Mouse (Mus musculus): ENCODE measurements around the gene Paxx. TPM values are rescaled to one million over a fixed set of nuclear protein-coding genes. Genes with fewer than 3 reads are reported as not detected.

Paxx gene
- total and polyA plus RNA-seq, 3 experiments, result 13.9 to 16.2 (median 15.1) TPM

- peaks cover 2% of the 10 kb centered on the region; the same call in 1 of the 2 replicates for H3K79me2 ChIP-seq (replicated peaks; ENCODE audit: control insufficient read depth, extremely low read depth, insufficient read depth, poor library complexity, severe bottlenecking)
- dilution Hi-C loops (cut with MboI; ENCODE audit: extremely low pct_ligation_motif_present, extremely low pct_unique_long_range_greater_than_20kb, low sequenced_read_pairs), result no loop called here
- peaks cover 9 to 25% of the 10 kb centered on the region in 2 experiments for H3K4me1 ChIP-seq (ENCODE audit: control insufficient read depth in 1 of 2, insufficient read depth in 2 of 2)
- H3K4me2 ChIP-seq (ENCODE audit: insufficient read depth, low read depth, poor library complexity, severe bottlenecking), result no peak overlapping the region
- H3K27me3 ChIP-seq (replicated peaks), result no peaks in the 10 kb centered on the region
- H3K27ac ChIP-seq (ENCODE audit: insufficient read depth, low read depth), result no peak overlapping the region
- no peak overlapping the region for H3K4me3 ChIP-seq (replicated peaks in 1 of 3; ENCODE audit: low read depth in 2 of 3, low read length in 2 of 3, poor library complexity in 1 of 3)
- DNase-seq (ENCODE audit: extremely low read depth), result no peak
- TF ChIP-seq GABPA (IDR thresholded peaks at IDR 0.05; ENCODE audit: insufficient replicate concordance, low read depth, low read length) (no peak), CTCF (conservative IDR thresholded peaks at IDR 0.05 in 1 of 2, IDR thresholded peaks at IDR 0.05 in 1 of 2; ENCODE audit: low read depth in 2 of 2, low read length in 2 of 2) (peak in 1 of 2 experiments; percentile 16; a peak in 2 of 4 replicates), RCOR1 (conservative IDR thresholded peaks at IDR 0.05; ENCODE audit: low read depth, low read length) (no peak), ZNF384 (IDR thresholded peaks at IDR 0.05; ENCODE audit: low read depth, low read length) (no peak)
- H3K9ac ChIP-seq (ENCODE audit: insufficient read depth, low read depth), result no peak overlapping the region
- peaks cover 11 to 29% of the 10 kb centered on the region in 2 experiments for H3K36me3 ChIP-seq (replicated peaks in 1 of 2; ENCODE audit: control insufficient read depth in 1 of 2, insufficient read depth in 1 of 2, low read length in 1 of 2)
- H3K9me3 ChIP-seq (replicated peaks; ENCODE audit: low read length), result no peaks in the 10 kb centered on the region
- in situ Hi-C loops (cut with MboI; ENCODE audit: low pct_ligation_motif_present, low pct_unique_long_range_greater_than_20kb, low sequenced_read_pairs), result no loop called here
Measured at GRCm38 (mm10) chr2:25458911-25459310, 2.0 kb downstream of the Paxx start.

GRCm38 (mm10) chr2:25457022-25457896 lies 3.6 kb downstream of the Paxx start:
- Histone ChIP-seq H3K9me3 (replicated peaks; ENCODE audit: low read length) (no peaks in the 10 kb centered on the region), H3K4me3 (replicated peaks in 1 of 3; ENCODE audit: low read depth in 2 of 3, low read length in 2 of 3, poor library complexity in 1 of 3) (no peak overlapping the region), H3K27ac (ENCODE audit: insufficient read depth, low read depth) (no peak overlapping the region), H3K27me3 (replicated peaks) (no peaks in the 10 kb centered on the region), H3K4me1 (ENCODE audit: control insufficient read depth in 1 of 2, insufficient read depth in 2 of 2) (peaks cover 6 to 21% of the 10 kb centered on the region in 2 experiments), H3K9ac (ENCODE audit: insufficient read depth, low read depth) (no peak overlapping the region), H3K4me2 (ENCODE audit: insufficient read depth, low read depth, poor library complexity, severe bottlenecking) (no peak overlapping the region), H3K36me3 (replicated peaks in 1 of 2; ENCODE audit: control insufficient read depth in 1 of 2, insufficient read depth in 1 of 2, low read length in 1 of 2) (peaks cover 11 to 29% of the 10 kb centered on the region in 2 experiments), H3K79me2 (replicated peaks; ENCODE audit: control insufficient read depth, extremely low read depth, insufficient read depth, poor library complexity, severe bottlenecking) (peaks cover 2% of the 10 kb centered on the region; the same call in 1 of the 2 replicates)
- TF ChIP-seq CHD1 (IDR thresholded peaks at IDR 0.05; ENCODE audit: low read depth, low read length), result no peak
- TF ChIP-seq MEF2A (IDR thresholded peaks at IDR 0.05; ENCODE audit: borderline replicate concordance, low read depth, low read length), result no peak
- TF ChIP-seq E2F4 (IDR thresholded peaks at IDR 0.05; ENCODE audit: insufficient replicate concordance, low read depth, low read length), result no peak
- TF ChIP-seq EP300 (IDR thresholded peaks at IDR 0.05; ENCODE audit: low read length), result no peak
- TF ChIP-seq BHLHE40 (IDR thresholded peaks at IDR 0.05; ENCODE audit: low read depth, low read length), result no peak
- dilution Hi-C loops (cut with MboI; ENCODE audit: extremely low pct_ligation_motif_present, extremely low pct_unique_long_range_greater_than_20kb, low sequenced_read_pairs), result no loop called here
- no peak for DNase-seq (ENCODE audit: extremely low read depth)
- in situ Hi-C loops (cut with MboI; ENCODE audit: low pct_ligation_motif_present, low pct_unique_long_range_greater_than_20kb, low sequenced_read_pairs), result no loop called here

GRCm38 (mm10) chr2:25456205-25456953 lies 4.5 kb downstream of the Paxx start, which contains the start of gene Clic3:
Gene Clic3 (plus strand): TSS chr2:25456838.
- TF ChIP-seq SMC3 (IDR thresholded peaks at IDR 0.05; ENCODE audit: low read depth, low read length) (no peak), ETS1 (conservative IDR thresholded peaks at IDR 0.05; ENCODE audit: low read depth, low read length) (no peak), ZC3H11A (IDR thresholded peaks at IDR 0.05; ENCODE audit: low read depth, low read length) (no peak), HCFC1 (IDR thresholded peaks at IDR 0.05; ENCODE audit: low read depth, low read length) (no peak), MAFK (IDR thresholded peaks at IDR 0.05; ENCODE audit: insufficient replicate concordance, low read length) (no peak)
- Histone ChIP-seq H3K4me3 (replicated peaks in 1 of 3; ENCODE audit: low read depth in 2 of 3, low read length in 2 of 3, poor library complexity in 1 of 3) (no peak within 1 kb of the TSS), H3K27me3 (replicated peaks) (no peaks in the 10 kb centered on the region), H3K9ac (ENCODE audit: insufficient read depth, low read depth) (no peak within 1 kb of the TSS), H3K36me3 (replicated peaks in 1 of 2; ENCODE audit: control insufficient read depth in 1 of 2, insufficient read depth in 1 of 2, low read length in 1 of 2) (peaks cover 11 to 29% of the 10 kb centered on the region in 2 experiments), H3K27ac (ENCODE audit: insufficient read depth, low read depth) (no peak within 1 kb of the TSS), H3K79me2 (replicated peaks; ENCODE audit: control insufficient read depth, extremely low read depth, insufficient read depth, poor library complexity, severe bottlenecking) (peaks cover 2% of the 10 kb centered on the region; the same call in 1 of the 2 replicates), H3K4me1 (ENCODE audit: control insufficient read depth in 1 of 2, insufficient read depth in 2 of 2) (peaks cover 4 to 17% of the 10 kb centered on the region in 2 experiments), H3K9me3 (replicated peaks; ENCODE audit: low read length) (no peaks in the 10 kb centered on the region), H3K4me2 (ENCODE audit: insufficient read depth, low read depth, poor library complexity, severe bottlenecking) (no peak within 1 kb of the TSS)
- in situ Hi-C loops (cut with MboI; ENCODE audit: low pct_ligation_motif_present, low pct_unique_long_range_greater_than_20kb, low sequenced_read_pairs) (no loop called here), dilution Hi-C loops (cut with MboI; ENCODE audit: extremely low pct_ligation_motif_present, extremely low pct_unique_long_range_greater_than_20kb, low sequenced_read_pairs) (no loop called here)
- DNase-seq (ENCODE audit: extremely low read depth), result no peak

Data from CH12.LX (cell line).